Mouse (Mus musculus) urinary bladder, adult 18-20 months (tissue): ENCODE measurements at regions not wholly inside any gene's neighbourhood (a gene's known extent, or its start where the extent isn't known, plus 50 kb on each side); places are given as distances from the start of the nearest gene placed in this dataset.

Source experiments
- DNase-seq, 2 experiments: peaks; one replicate each; pipeline ENCODE4 v3.0.0; 2022; ENCODE audit warnings: low spot score in 2 of 2, mixed read lengths in 2 of 2

- DNase-seq = no peak
These were observed 344.7 kb downstream of the Ice1 start for GRCm38 (mm10) chr13:70292713-70293112.

GRCm38 (mm10) chr13:70303953-70304525 lies 333.4 kb downstream of the Ice1 start:
- DNase-seq = no peak

GRCm38 (mm10) chr13:70310516-70310915 lies 326.9 kb downstream of the Ice1 start:
- DNase-seq = no peak

GRCm38 (mm10) chr13:70311226-70312055 lies 326.0 kb downstream of the Ice1 start:
- DNase-seq = no peak

- no peak for DNase-seq
These were observed 324.2 kb downstream of the Ice1 start for GRCm38 (mm10) chr13:70313205-70313604.

- no peak for DNase-seq
These were observed 313.9 kb downstream of the Ice1 start for GRCm38 (mm10) chr13:70323537-70323936.

- no peak for DNase-seq
These were observed 301.4 kb downstream of the Ice1 start for GRCm38 (mm10) chr13:70336069-70336468.

GRCm38 (mm10) chr13:70340437-70340836 lies 297.0 kb downstream of the Ice1 start:
- DNase-seq = no peak

GRCm38 (mm10) chr13:70343191-70343734 lies 294.2 kb downstream of the Ice1 start:
- no peak for DNase-seq

- DNase-seq = no peak
These were observed 293.5 kb downstream of the Ice1 start for GRCm38 (mm10) chr13:70343911-70344310.

- DNase-seq = no peak
These were observed 293.1 kb downstream of the Ice1 start for GRCm38 (mm10) chr13:70344311-70344710.

- no peak for DNase-seq
These were observed 289.0 kb downstream of the Ice1 start for GRCm38 (mm10) chr13:70348456-70348855.

- no peak for DNase-seq
These were observed 288.5 kb downstream of the Ice1 start for GRCm38 (mm10) chr13:70348965-70349364.

GRCm38 (mm10) chr13:70369647-70370046 lies 267.8 kb downstream of the Ice1 start:
- DNase-seq = no peak

- no peak for DNase-seq
These were observed 256.7 kb downstream of the Ice1 start for GRCm38 (mm10) chr13:70380772-70381171.

- no peak for DNase-seq
These were observed 252.1 kb downstream of the Ice1 start for GRCm38 (mm10) chr13:70385292-70385691.

GRCm38 (mm10) chr13:70412788-70413187 lies 224.6 kb downstream of the Ice1 start:
- no peak for DNase-seq

GRCm38 (mm10) chr13:70418156-70418555 lies 219.3 kb downstream of the Ice1 start:
- no peak for DNase-seq

- DNase-seq = no peak
These were observed 198.0 kb downstream of the Ice1 start for GRCm38 (mm10) chr13:70439419-70439818.

- DNase-seq = no peak
These were observed 190.5 kb downstream of the Ice1 start for GRCm38 (mm10) chr13:70446940-70447339.

- DNase-seq = no peak
These were observed 182.6 kb downstream of the Ice1 start for GRCm38 (mm10) chr13:70454592-70455390.

- DNase-seq = no peak
These were observed 179.0 kb downstream of the Ice1 start for GRCm38 (mm10) chr13:70458406-70458805.
